ENCODE assay signal across 7 mouse cellular contexts in the genomic region with DNA sequence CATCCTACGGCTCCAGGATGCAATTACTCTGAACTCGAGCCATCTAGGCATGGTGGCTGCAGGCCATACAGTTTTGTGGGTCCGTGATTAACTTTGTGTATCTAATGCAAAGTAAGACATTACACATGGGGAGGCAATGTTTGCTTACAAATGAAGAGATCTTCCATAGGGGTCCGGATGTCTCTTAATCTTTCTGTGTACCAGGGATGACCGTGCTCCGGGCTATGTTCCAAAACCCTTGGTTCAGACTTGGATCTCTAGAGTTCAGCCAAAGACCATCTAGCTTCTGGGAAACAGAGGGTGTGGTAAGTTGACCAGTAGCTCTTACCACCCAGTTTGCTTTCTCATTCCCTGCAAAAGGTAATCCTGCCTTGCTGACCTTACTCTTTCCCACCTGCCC. TPM values are rescaled to one million over a fixed set of nuclear protein-coding genes. Genes with fewer than 3 reads are reported as not detected.
DNase-seq lines count a peak whose midpoint lies in the region; ATAC-seq and TF ChIP-seq lines count a peak whose summit lies in the region.

No protein-coding gene starts in this region.

- no peak for TF ChIP-seq CTCF in left cerebral cortex, adult 2 months (IDR thresholded peaks at IDR 0.05)
- no peak for TF ChIP-seq CTCF in bone marrow macrophage, adult 2 months (IDR thresholded peaks at IDR 0.05; ENCODE audit: low read depth, low read length)
- no peak for TF ChIP-seq CTCF in liver, postnatal 0 days (IDR thresholded peaks at IDR 0.05; ENCODE audit: low read depth)

- no peak overlapping the region for H3K4me2 ChIP-seq in liver, postnatal 0 days (ENCODE audit: low read depth, low read length)

- no peak for TF ChIP-seq POLR2A in bone marrow macrophage, adult 2 months (IDR thresholded peaks at IDR 0.05; ENCODE audit: borderline replicate concordance, low read depth, low read length)

- H3K9ac ChIP-seq in liver, postnatal 0 days (replicated peaks), result no peak overlapping the region

- intact Hi-C loops in left cerebral cortex, adult 2 months (cut with DNase I), result loop anchor here (5.0 kb wide), 1 partner anchor 205 kb away; no protein-coding TSS in a partner anchor
- intact Hi-C loops in left cerebral cortex, postnatal 36 days (cut with DNase I), result loop anchor here (5.0 kb wide), 1 partner anchor 215 kb away; the partner anchor contains the start of genes Fkbp14 and Plekha8

- DNase-seq in left cerebral cortex, adult 2 months (ENCODE audit: extremely low spot score in 1 of 2, low spot score in 2 of 2), result no peak
- DNase-seq in left cerebral cortex, postnatal 36 days (ENCODE audit: low spot score in 2 of 2), result no peak
- peak; percentile 31 for DNase-seq in gastrocnemius, postnatal 10 days
- DNase-seq in liver, postnatal 0 days, result no peak
- DNase-seq in thymus, postnatal 25 days, result no peak
- DNase-seq in retina, postnatal 1 day, result no peak

- peaks cover 51% of the 10 kb centered on the region for H3K4me1 ChIP-seq in bone marrow macrophage, adult 2 months (ENCODE audit: control insufficient read depth, insufficient read depth, low read length)
- peaks cover 12% of the 10 kb centered on the region for H3K4me1 ChIP-seq in liver, postnatal 0 days (ENCODE audit: insufficient read depth)

- TF ChIP-seq EP300 in liver, postnatal 0 days (IDR thresholded peaks at IDR 0.05; ENCODE audit: low read depth), result no peak

- no peaks in the 10 kb centered on the region for H3K9me3 ChIP-seq in liver, postnatal 0 days (ENCODE audit: low read length)

- ATAC-seq in liver, postnatal 0 days, result no peak

- H3K27ac ChIP-seq in left cerebral cortex, adult 2 months, result peak overlapping the region; percentile 16; the same call in 1 of the 2 replicates
- peak overlapping the region; percentile 86 for H3K27ac ChIP-seq in bone marrow macrophage, adult 2 months (ENCODE audit: insufficient read depth, low read depth, low read length)
- peak overlapping the region; percentile 52; the same call in 1 of the 2 replicates for H3K27ac ChIP-seq in liver, postnatal 0 days (ENCODE audit: low read depth)

- no peaks in the 10 kb centered on the region for H3K27me3 ChIP-seq in liver, postnatal 0 days (ENCODE audit: insufficient read depth, low read length)

- no peaks in the 10 kb centered on the region for H3K36me3 ChIP-seq in liver, postnatal 0 days (replicated peaks; ENCODE audit: insufficient read depth, low read length)

- no peak overlapping the region for H3K4me3 ChIP-seq in left cerebral cortex, adult 2 months
- H3K4me3 ChIP-seq in bone marrow macrophage, adult 2 months (ENCODE audit: insufficient read depth, low read length), result peak overlapping the region; percentile 26
- H3K4me3 ChIP-seq in liver, postnatal 0 days (ENCODE audit: low read depth, low read length), result no peak overlapping the region

- 73% methylated on average over 6 of the region's 6 CpGs for WGBS in liver, postnatal 0 days (ENCODE audit: insufficient replicate concordance)

RNA-seq across cellular contexts. Expression of gene Znrf2, which starts 4.4 kb away (rescaled TPM):
- 10 to 100 TPM; 13.7 to 14.1 TPM for total RNA-seq in left cerebral cortex, adult 2 months (2021)
- total RNA-seq in left cerebral cortex, postnatal 36 days (2021), result 10 to 100 TPM; 14.3 to 15.9 TPM
- 104 and 108 TPM in 2 replicates for polyA plus RNA-seq in bone marrow macrophage, adult 2 months (2012; ENCODE audit: insufficient read depth, insufficient read length, missing spikeins)
- 10 to 100 TPM; 10.2 to 10.4 TPM for total RNA-seq in gastrocnemius, postnatal 10 days (2021)
- 4.4 and 4.9 TPM in 2 replicates for polyA plus RNA-seq in liver, postnatal 0 days (2015; fragmentation: Nextera tagmentation; extraction: Ambion mirVana)

Comparison
In these comparisons a context has a peak if more than half of its experiments do, and no peak if none do; other contexts are left out.
1. H3K27ac ChIP-seq: peak in every context shown above with its lines; median percentile 86 in bone marrow macrophage, adult 2 months; 52 in liver, postnatal 0 days; 16 in left cerebral cortex, adult 2 months.